Mouse (Mus musculus) MEL (cell line): ENCODE results near the gene Extl1. TPM values are rescaled to one million over a fixed set of nuclear protein-coding genes. Genes with fewer than 3 reads are reported as not detected.
A peak's percentile ranks its signal among the peaks of the same experiment; 100 is the strongest.

Source experiments
- DNase-seq: peaks from one replicate; pipeline ENCODE4 v3.0.0; 2011; ENCODE audit warnings: low read depth, low spot score
- H3K27ac ChIP-seq: 2 replicates; pipeline ENCODE4 v1.5.1; 2012; ENCODE audit warnings: low read depth, mild to moderate bottlenecking, control low read depth, low read length, moderate library complexity; ENCODE audit not compliant: control insufficient read depth
- H3K27me3 ChIP-seq, 2 experiments: fragments of 150-350 bp in 1 of 2; sonication (generic) in 1 of 2; 2 replicates each; pipeline ENCODE4 v1.6.1; 2012; ENCODE audit warnings: low read length in 2 of 2, mild to moderate bottlenecking in 2 of 2, improper control_type of control experiment in 1 of 2, moderate library complexity in 1 of 2; ENCODE audit not compliant: insufficient read depth in 2 of 2, control insufficient read depth in 1 of 2
- H3K36me3 ChIP-seq, 2 experiments: 2 replicates each; pipeline ENCODE4 v1.6.1; 2012 to 2014; ENCODE audit warnings: low read length in 2 of 2, improper control_type of control experiment in 1 of 2, inconsistent platforms in 1 of 2, mild to moderate bottlenecking in 1 of 2; ENCODE audit not compliant: insufficient read depth in 2 of 2, control insufficient read depth in 1 of 2
- H3K4me1 ChIP-seq, 2 experiments: fragments of 150-350 bp in 1 of 2; sonication (generic) in 1 of 2; 2 replicates each; pipeline ENCODE4 v1.6.1; 2012; ENCODE audit warnings: low read length in 2 of 2, improper control_type of control experiment in 1 of 2, mild to moderate bottlenecking in 1 of 2; ENCODE audit not compliant: insufficient read depth in 2 of 2, control insufficient read depth in 1 of 2
- H3K4me3 ChIP-seq, 2 experiments: fragments of 150-350 bp in 1 of 2; sonication (generic) in 1 of 2; 2 replicates each; pipeline ENCODE4 v1.5.1; 2012; ENCODE audit warnings: low read depth in 2 of 2, low read length in 2 of 2, mild to moderate bottlenecking in 2 of 2, moderate library complexity in 2 of 2, control low read depth in 1 of 2, improper control_type of control experiment in 1 of 2; ENCODE audit not compliant: control insufficient read depth in 1 of 2, insufficient read depth in 1 of 2
- H3K79me2 ChIP-seq: 2 replicates; pipeline ENCODE4 v1.6.1; 2012; ENCODE audit warnings: mild to moderate bottlenecking, low read length, moderate library complexity; ENCODE audit not compliant: control insufficient read depth, poor library complexity, insufficient read depth
- H3K9ac ChIP-seq: 2 replicates; pipeline ENCODE4 v1.6.1; 2012; ENCODE audit warnings: low read depth, mild to moderate bottlenecking, control low read depth, low read length, moderate library complexity; ENCODE audit not compliant: control insufficient read depth, poor library complexity, severe bottlenecking
- H3K9me3 ChIP-seq: fragments of 150-350 bp; sonication (generic); replicated peaks from 2 replicates; pipeline ENCODE4 v1.6.1; 2012; ENCODE audit warnings: mild to moderate bottlenecking, low read length, improper control_type of control experiment, moderate library complexity; ENCODE audit not compliant: insufficient read depth
- CTCF ChIP-seq, 3 experiments: IDR thresholded peaks in 2 of 3; conservative IDR thresholded peaks in 1 of 3; 2 replicates each; pipeline ENCODE4 v1.5.1; 2011 to 2012; ENCODE audit warnings: low read length in 3 of 3, low read depth in 2 of 3, mild to moderate bottlenecking in 2 of 3, improper control_type of control experiment in 1 of 3, inconsistent platforms in 1 of 3, mixed read lengths in 1 of 3, moderate library complexity in 1 of 3; ENCODE audit not compliant: control insufficient read depth in 1 of 3, insufficient read depth in 1 of 3, poor library complexity in 1 of 3, severe bottlenecking in 1 of 3
- ELF1 ChIP-seq: IDR thresholded peaks from 2 replicates; pipeline ENCODE4 v1.6.1; 2014; ENCODE audit warnings: low read depth, mild to moderate bottlenecking, inconsistent platforms, low read length, improper control_type of control experiment, moderate library complexity
- ETS1 ChIP-seq: IDR thresholded peaks from 2 replicates; pipeline ENCODE4 v1.6.1; 2012; ENCODE audit warnings: low read depth, mild to moderate bottlenecking, inconsistent platforms, low read length, improper control_type of control experiment, moderate library complexity
- HCFC1 ChIP-seq: IDR thresholded peaks from 2 replicates; pipeline ENCODE4 v1.6.1; 2012; ENCODE audit warnings: low read depth, mild to moderate bottlenecking, inconsistent platforms, low read length, improper control_type of control experiment, moderate library complexity
- MAZ ChIP-seq: IDR thresholded peaks from 2 replicates; pipeline ENCODE4 v1.6.1; 2012; ENCODE audit warnings: low read depth, mild to moderate bottlenecking, inconsistent platforms, low read length, improper control_type of control experiment
- MYC ChIP-seq: IDR thresholded peaks from 2 replicates; pipeline ENCODE4 v1.6.1; 2011; ENCODE audit warnings: low read depth, mild to moderate bottlenecking, low read length, improper control_type of control experiment, moderate library complexity
- POLR2AphosphoS2 ChIP-seq: IDR thresholded peaks from 2 replicates; pipeline ENCODE4 v1.6.1; 2011; ENCODE audit warnings: low read length, improper control_type of control experiment
- TAL1 ChIP-seq: IDR thresholded peaks from 2 replicates; pipeline ENCODE4 v1.6.1; 2012; ENCODE audit warnings: mild to moderate bottlenecking, inconsistent platforms, low read length, moderate library complexity, mixed read lengths
- TBP ChIP-seq: IDR thresholded peaks from 2 replicates; pipeline ENCODE4 v1.8.0; 2011; ENCODE audit warnings: low read depth, low read length, improper control_type of control experiment
- UBTF ChIP-seq: IDR thresholded peaks from 2 replicates; pipeline ENCODE4 v1.6.1; 2012; ENCODE audit warnings: low read depth, mild to moderate bottlenecking, inconsistent platforms, low read length, improper control_type of control experiment, moderate library complexity, borderline replicate concordance; ENCODE audit not compliant: insufficient read depth
- ZC3H11A ChIP-seq: IDR thresholded peaks from 2 replicates; pipeline ENCODE4 v1.6.1; 2012; ENCODE audit warnings: low read depth, mild to moderate bottlenecking, inconsistent platforms, low read length, improper control_type of control experiment
- ZKSCAN1 ChIP-seq: IDR thresholded peaks from 2 replicates; pipeline ENCODE4 v1.6.1; 2012; ENCODE audit warnings: low read depth, mild to moderate bottlenecking, inconsistent platforms, low read length, improper control_type of control experiment, moderate library complexity
- ZNF384 ChIP-seq: IDR thresholded peaks from 2 replicates; pipeline ENCODE4 v1.6.1; 2012; ENCODE audit warnings: low read depth, mild to moderate bottlenecking, inconsistent platforms, low read length, improper control_type of control experiment
- polyA plus RNA-seq, 2 experiments: library from polyadenylated mRNA; stranded (reverse) in 1 of 2; unstranded in 1 of 2; fragments of >175 nt in 1 of 2; fragments of >200 nt in 1 of 2; gene quantifications; 2 replicates each; pipeline versions ENCODE4 v1.2.1 to v1.2.4; 2012; ENCODE audit warnings: low replicate concordance in 2 of 2, low read depth in 1 of 2; ENCODE audit not compliant: insufficient read length in 2 of 2, insufficient read depth in 1 of 2, missing spikeins in 1 of 2
- total RNA-seq: library from RNA; depleted of rRNA; stranded (reverse); fragments of 300-350 nt; gene quantifications from 2 replicates; pipeline ENCODE4 v1.2.3, GENCODE M21; 2012

Extl1 gene
- total and polyA plus RNA-seq, 3 experiments: 0.04 to 0.33 TPM; not detected in 1

DNA sequence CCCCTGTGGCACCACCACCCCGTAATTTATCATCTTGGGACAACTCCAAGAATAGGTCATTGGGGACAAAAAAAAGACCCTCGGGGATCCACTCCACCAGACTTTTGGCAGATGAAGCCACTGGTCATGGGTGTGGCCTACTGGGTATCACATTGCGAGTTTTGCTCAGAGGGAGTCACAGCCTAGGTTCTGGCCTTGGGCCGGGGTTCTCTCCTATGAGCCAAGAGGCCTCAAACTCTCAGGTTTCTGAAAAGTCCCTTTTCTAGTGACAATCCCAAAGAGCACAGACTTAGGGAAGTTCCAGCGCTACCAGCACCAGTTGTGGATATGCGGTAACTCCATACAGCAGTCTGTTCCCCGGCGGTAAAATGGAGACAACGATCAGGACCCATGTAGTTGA lies 73.0 kb downstream of the Extl1 start:
- DNase-seq: no peak

DNA sequence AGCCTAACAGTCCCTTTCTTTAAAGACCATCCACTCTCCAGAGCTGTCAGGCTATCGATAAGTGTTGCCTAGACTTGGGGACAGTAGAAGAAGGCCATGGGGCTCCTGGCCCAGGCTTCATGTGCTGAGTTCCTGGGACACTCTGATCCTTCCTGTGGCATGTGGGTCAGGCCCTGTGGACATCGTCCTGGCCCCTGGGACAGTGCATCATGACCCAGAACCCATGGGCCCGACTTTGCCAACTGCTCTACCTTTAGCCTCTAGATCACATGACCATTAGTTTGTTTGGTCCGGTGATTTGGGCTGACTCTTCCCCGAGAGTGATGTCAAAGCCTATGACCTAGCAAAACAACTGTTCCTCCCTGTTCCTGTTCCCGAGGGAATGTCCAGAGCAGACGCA lies 73.5 kb downstream of the Extl1 start:
- Histone ChIP-seq H3K36me3 (no peaks in the 10 kb centered on the region), H3K27ac (no peak overlapping the region), H3K9me3 (no peaks in the 10 kb centered on the region), H3K4me3 (no peak overlapping the region), H3K79me2 (no peaks in the 10 kb centered on the region), H3K27me3 (peaks cover 2% of the 10 kb centered on the region in 2 experiments; a peak in 2 of 4 replicates), H3K4me1 (no peaks in the 10 kb centered on the region), H3K9ac (no peak overlapping the region)
- DNase-seq: no peak
- TF ChIP-seq CTCF (IDR thresholded peaks at IDR 0.05 in 2 of 3, conservative IDR thresholded peaks at IDR 0.05 in 1 of 3; ENCODE audit: control insufficient read depth in 1 of 3, insufficient read depth in 1 of 3, low read depth in 2 of 3, low read length in 3 of 3, poor library complexity in 1 of 3, severe bottlenecking in 1 of 3): no peak
- TF ChIP-seq ZNF384: no peak
- no peak for TF ChIP-seq ELF1

More for the DNA sequence above, 73.0 kb downstream of the Extl1 start:
- Histone ChIP-seq H3K27ac (no peak overlapping the region), H3K36me3 (no peaks in the 10 kb centered on the region), H3K27me3 (peaks cover 2% of the 10 kb centered on the region in 2 experiments; a peak in 2 of 4 replicates), H3K4me1 (no peaks in the 10 kb centered on the region), H3K9ac (no peak overlapping the region), H3K4me3 (no peak overlapping the region), H3K9me3 (no peaks in the 10 kb centered on the region), H3K79me2 (no peaks in the 10 kb centered on the region)
- TF ChIP-seq TBP (no peak), ELF1 (no peak), ZKSCAN1 (no peak), CTCF (IDR thresholded peaks at IDR 0.05 in 2 of 3, conservative IDR thresholded peaks at IDR 0.05 in 1 of 3; ENCODE audit: control insufficient read depth in 1 of 3, insufficient read depth in 1 of 3, low read depth in 2 of 3, low read length in 3 of 3, poor library complexity in 1 of 3, severe bottlenecking in 1 of 3) (no peak), ZC3H11A (no peak), MAZ (no peak)

DNA sequence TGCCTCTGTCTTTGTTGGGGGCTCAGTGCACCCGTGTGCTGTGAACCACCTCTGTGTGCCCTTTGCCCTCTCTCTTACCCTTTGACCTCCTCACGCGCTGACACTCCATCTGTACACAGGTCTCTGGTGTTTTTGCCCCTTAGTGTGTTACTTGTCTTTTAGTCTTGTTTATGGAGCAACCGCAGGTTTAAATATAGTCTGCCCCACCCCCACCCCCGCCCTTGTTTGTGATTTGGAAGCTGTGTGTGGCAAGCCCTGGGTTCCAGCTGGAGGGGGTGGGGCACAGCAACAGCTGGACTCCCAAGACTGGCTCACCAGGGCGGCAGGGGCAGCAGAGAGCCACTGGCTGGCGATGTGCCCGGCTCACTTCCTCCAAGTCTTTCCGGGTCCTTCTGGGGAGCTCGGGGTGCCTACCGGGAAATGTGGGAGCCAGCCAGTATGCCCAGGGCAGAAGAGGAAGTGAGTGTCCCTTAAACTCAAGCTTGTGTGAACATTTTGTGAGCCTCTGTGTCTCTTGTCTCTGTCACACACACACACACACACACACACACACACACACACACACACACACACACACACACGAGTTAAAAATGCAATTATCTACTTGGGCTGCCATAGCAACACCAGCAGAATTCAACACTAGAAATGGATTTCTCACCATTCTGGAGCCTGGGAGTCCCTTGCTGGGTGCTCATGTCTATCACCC lies 76.1 kb downstream of the Extl1 start:
- H3K9ac ChIP-seq: no peak overlapping the region
- TF ChIP-seq MAZ: no peak
- no peak for TF ChIP-seq HCFC1
- peak in 2 of 3 experiments; percentile 23 to 27; a peak in 2 of 6 replicates for TF ChIP-seq CTCF (IDR thresholded peaks at IDR 0.05 in 2 of 3, conservative IDR thresholded peaks at IDR 0.05 in 1 of 3; ENCODE audit: control insufficient read depth in 1 of 3, insufficient read depth in 1 of 3, low read depth in 2 of 3, low read length in 3 of 3, poor library complexity in 1 of 3, severe bottlenecking in 1 of 3)
- TF ChIP-seq POLR2AphosphoS2: no peak
- TF ChIP-seq ZKSCAN1: no peak
- TF ChIP-seq UBTF: no peak
- no peak for TF ChIP-seq ZNF384
- TF ChIP-seq MYC: no peak
- TF ChIP-seq ETS1: 0 out of 2 replicates have a peak, but pooled peaks have one; percentile 25
- no peak for TF ChIP-seq TAL1
- H3K36me3 ChIP-seq: no peaks in the 10 kb centered on the region
- DNase-seq: peak; percentile 56
- H3K4me3 ChIP-seq: no peak overlapping the region
- H3K27me3 ChIP-seq: peaks cover 2% of the 10 kb centered on the region in 2 experiments; a peak in 2 of 4 replicates
- H3K27ac ChIP-seq: no peak overlapping the region
- H3K4me1 ChIP-seq: no peaks in the 10 kb centered on the region
- H3K9me3 ChIP-seq: no peaks in the 10 kb centered on the region
- no peaks in the 10 kb centered on the region for H3K79me2 ChIP-seq
